Mouse (Mus musculus) thymus, postnatal 36 days (tissue): Measurements from ENCODE around the gene 4931423N10Rik.
"Not testable (repeated sequence)": the region's sequence is repeated elsewhere in the genome, so short reads cannot be mapped to it uniquely, and the experiment has no call there.

Experiments
- DNase-seq, 2 experiments: peaks; one replicate each; pipeline ENCODE4 v3.0.0; 2022; ENCODE audit warnings: mixed read lengths in 2 of 2

4931423N10Rik gene

DNA sequence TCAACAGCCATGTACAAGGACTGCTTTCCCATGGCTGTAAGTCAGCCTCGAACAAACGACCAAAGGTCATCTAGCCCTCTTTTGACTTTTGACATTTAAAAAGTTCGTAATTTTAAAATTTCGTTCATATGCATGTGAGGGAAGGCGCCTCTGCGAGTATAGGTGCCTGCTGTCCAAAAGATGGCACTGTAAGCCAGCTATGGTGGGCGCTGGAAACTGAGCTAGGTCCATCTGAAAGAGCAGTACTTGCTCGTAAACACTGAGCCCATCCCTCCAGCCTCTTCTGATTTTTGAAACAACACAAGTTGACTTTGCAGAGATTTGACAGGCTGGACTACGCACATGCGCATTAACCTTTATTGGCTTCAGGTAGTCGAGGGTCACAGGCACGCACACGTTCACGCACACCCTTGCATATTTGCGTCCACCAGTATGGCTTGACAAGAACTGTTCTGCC is at the start of gene 4931423N10Rik:
Gene 4931423N10Rik (plus strand): TSS at position 407 of the 457 bp plus-strand sequence.
- DNase-seq = no peak

DNA sequence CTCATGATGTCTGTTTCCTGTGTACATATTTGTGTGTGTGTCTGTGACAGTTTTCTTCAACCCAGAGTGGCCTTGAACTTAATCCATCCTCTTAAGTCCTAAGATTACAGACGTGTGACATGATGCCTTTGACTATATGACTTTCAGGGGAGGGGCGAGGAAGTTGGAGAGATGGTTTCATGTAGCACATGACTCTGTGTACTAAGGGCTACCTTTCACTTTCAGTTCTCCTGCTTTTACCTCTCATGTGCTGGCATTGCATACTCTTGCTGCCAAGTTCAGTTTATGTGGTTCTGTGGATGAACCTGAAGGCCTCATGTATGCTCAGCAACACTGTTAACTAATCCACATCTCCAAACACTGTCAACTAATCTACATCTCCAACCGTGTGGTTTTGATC is 35.0 kb upstream of the 4931423N10Rik start:
- no peak for DNase-seq

- no peak for DNase-seq
Measured at GRCm38 (mm10) chr2:23194366-23194765, 12.9 kb upstream of the 4931423N10Rik start.

DNA sequence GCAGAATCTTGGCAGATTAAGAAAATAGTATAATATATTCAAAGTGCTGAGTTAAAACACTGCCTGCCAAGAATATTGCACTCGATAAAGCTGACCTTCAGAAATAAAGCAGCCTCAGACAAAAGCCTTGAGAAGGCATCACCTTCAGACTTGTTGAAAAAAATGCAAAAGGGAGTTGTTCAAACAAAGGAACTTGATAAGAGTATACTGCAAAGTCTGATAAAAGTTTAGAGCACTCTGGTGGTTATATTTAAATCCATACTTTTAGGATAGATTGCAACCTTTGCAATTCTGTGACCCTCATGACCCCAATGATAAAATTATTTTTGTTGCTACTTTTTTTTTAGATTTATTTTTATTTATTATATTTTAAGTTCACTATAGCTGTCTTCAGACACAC is 6.2 kb upstream of the 4931423N10Rik start:
- no peak for DNase-seq

DNA sequence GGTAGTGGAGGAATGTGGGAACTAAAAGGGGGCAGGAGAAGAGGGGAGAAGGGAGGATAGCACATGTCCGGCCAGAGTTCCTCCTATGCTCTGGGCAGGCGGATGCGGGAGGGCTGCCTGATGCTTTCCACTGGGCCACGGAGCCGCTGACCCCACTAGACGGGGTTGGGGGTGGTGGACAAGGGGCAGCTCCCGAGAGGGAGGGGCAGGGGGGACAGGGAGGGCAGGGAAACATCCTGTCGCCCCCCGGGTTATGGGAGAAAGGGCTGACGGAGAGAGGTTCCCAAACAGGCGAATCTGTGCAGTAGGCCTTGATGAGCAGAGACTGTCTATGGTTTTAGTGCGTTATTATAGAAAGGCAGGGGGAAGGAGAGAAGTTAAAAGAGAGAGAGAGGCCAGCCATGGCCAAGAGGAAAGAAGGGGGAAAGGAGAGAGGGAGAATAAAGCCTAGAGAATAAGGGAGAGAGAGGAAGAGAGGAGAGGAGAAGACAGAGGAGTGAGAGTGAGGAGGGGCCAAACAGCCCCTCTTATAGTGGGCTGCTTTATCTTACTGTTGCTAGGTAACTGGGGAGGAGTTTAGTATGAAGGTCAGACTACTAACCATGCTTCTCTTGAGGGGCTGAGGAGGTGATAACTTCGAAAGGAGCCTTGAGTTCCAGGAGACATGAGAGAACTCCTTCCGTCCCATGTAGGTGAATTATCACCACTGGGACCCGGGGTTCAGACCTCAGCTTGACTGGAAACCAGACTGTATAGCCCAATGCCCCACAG is 4.2 kb upstream of the 4931423N10Rik start:
- DNase-seq = peak in 1 of 2 experiments; percentile 13

DNA sequence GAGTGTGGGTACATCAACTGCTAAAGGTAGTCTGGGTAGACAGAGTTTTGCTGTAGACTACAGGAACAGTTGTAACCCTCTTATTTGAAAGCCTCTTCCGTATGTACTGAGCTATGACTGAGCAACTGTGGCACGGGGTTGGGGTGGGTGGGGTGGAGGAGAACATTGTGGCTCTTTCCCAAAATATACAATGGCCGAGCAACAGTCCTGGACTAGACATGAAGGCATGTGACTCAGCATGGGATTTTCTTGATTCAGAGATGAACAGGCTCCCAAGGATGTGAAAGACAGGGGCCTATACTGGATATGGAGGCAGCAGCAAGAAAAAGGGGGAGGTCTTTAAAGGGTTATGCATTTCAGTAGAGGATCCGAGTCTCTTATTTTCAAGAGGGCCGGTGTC is 6.4 kb downstream of the 4931423N10Rik start:
- DNase-seq = no peak

GRCm38 (mm10) chr2:23225199-23225598 is 17.9 kb downstream of the 4931423N10Rik start:
- DNase-seq = no peak

GRCm38 (mm10) chr2:23228463-23228862 is 21.2 kb downstream of the 4931423N10Rik start:
- no peak for DNase-seq

- DNase-seq = no peak
Measured at GRCm38 (mm10) chr2:23234065-23234773, 26.9 kb downstream of the 4931423N10Rik start.

GRCm38 (mm10) chr2:23290991-23291390 is 83.7 kb downstream of the 4931423N10Rik start:
- DNase-seq = not testable (repeated sequence)

- DNase-seq = no peak
Measured at GRCm38 (mm10) chr2:23314869-23315268, 107.6 kb downstream of the 4931423N10Rik start.
